Mouse (Mus musculus): ENCODE results near the gene Rgs9.

The Rgs9 gene

DNA sequence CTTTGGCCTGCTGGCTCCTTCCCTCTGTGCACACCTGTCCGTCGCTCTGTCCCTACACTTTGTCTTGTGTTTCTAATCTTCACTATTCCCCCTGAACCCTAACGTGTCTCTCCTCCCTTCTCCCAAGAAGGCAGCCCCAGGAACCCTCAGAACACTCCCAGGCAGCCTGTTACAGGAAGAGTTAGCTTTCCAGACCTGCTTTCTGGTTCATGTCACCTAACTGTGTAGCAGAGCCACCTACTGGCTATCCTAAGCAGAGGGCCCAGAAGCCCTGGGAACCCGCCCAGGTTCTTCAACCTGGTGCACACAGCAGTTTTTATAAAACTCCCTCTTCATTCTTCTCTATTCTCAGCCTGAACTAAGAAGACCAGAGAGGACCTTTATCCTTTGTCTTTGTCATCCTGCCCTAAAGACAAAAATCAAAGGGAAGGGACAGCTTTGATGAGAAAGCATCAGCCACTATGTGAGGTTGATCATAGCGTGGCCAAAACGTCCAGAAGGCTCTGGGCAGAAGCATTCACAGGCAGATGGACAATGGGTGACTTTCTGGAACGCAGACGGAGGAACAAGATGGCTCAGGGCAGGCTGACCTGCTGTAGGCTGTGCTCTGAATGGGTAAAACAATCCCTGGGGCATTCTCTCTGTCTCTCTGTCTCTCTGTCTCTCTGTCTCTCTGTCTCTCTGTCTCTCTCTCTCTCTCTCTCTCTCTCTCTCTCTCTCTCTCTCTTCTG is 119.0 kb downstream of the Rgs9 start:
- peak; percentile 49 for DNase-seq (ENCODE audit: inconsistent ontology term)

DNA sequence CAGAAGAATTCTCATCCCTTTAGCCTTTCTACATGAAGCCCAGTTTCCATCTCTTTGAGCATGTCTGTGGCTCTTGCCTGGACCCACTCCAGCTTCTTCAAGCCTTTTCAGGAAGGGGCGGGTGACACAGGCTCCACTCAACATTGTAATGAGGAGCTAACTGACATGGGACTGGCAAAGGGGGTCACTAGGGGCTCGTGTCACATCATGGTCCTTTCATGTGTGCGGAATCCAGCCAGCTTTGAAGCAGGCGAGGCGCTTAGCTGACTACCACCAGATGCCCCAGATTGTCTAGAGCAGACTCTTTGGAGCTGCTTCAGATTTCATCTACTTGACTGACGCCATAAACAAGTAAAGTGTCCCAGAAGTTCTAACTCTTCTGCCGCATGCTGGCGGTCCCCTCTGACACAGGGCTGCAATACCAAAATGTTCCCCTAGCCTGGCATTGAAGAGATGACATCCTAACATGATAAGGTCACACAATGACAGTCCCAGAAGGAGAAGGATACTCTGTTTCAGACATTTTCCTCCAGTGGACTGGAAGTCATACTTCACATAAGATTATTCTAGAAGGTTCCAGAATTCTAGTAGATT is 122.5 kb downstream of the Rgs9 start:
- DNase-seq (ENCODE audit: inconsistent ontology term) = no peak
